Mouse (Mus musculus) thymus, adult 2 months (tissue): ENCODE results near the gene Cpeb4.

Source experiments
- CTCF ChIP-seq: fragments of 200-500 bp; IDR thresholded peaks from 2 replicates; pipeline ENCODE4 v1.5.1; 2012; ENCODE audit warnings: mild to moderate bottlenecking, control low read depth, low read length, moderate library complexity, borderline replicate concordance; ENCODE audit not compliant: control insufficient read depth, poor library complexity, insufficient read depth; ENCODE audit errors: extremely low read depth
- POLR2A ChIP-seq: fragments of 200-500 bp; IDR thresholded peaks from 2 replicates; pipeline ENCODE4 v1.6.1; 2012; ENCODE audit warnings: mild to moderate bottlenecking, low read length, control low read depth, moderate library complexity; ENCODE audit not compliant: control insufficient read depth, poor library complexity, insufficient read depth; ENCODE audit errors: extremely low read depth

DNA sequence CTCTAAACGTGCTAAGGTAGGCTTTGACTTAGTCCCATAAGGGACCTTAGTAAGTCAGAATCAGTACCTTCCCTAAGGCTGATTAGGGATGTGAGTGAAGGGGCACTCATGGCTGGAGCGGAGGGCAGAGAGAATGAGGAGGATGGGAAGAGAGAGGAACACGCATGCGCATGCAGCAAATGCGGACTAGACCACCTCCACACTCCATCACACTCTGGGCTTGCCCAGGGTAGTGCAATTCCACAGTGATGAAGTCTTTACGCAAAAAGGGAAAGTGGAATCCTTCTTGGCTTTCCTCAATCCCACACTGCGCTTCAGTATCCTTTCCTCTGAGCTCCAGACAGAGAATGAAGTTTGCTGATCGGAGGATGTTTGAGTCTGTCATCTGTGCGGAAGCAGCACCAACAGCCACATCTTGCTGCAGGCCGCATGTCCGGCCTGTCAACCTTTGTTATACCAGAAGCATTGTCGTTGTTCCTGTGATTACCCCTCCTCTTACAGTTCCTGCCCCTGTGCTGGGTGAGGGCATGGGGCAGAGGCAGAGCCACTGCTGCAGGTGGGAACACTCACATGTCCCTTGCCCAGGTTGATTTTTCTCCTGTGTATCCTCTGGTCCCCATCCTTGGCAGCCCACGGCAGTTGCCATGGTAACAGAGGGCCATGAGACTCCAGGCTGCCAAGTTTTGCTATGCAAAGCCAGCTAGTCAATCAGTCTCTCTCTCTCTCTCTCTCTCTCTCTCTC lies 69.1 kb downstream of the Cpeb4 start:
- TF ChIP-seq CTCF (no peak), POLR2A (no peak)
